Mouse (Mus musculus) brown adipose tissue, adult 24 weeks (tissue): ENCODE data around the gene Olfr318. TPM values are rescaled to one million over a fixed set of nuclear protein-coding genes. Genes with fewer than 3 reads are reported as not detected.
"Not testable (repeated sequence)": the region's sequence is repeated elsewhere in the genome, so short reads cannot be mapped to it uniquely, and the experiment has no call there.

Experiments
- H3K27ac ChIP-seq: fragments of 200-500 bp; replicated peaks from 2 replicates; pipeline ENCODE4 v1.5.1; 2012; ENCODE audit warnings: low read depth, mild to moderate bottlenecking, low read length
- H3K4me1 ChIP-seq: fragments of 200-500 bp; 2 replicates; pipeline ENCODE4 v1.6.1; 2012; ENCODE audit warnings: low read length, mixed read lengths; ENCODE audit not compliant: control insufficient read depth, insufficient read depth, insufficient read length
- H3K4me3 ChIP-seq: fragments of 200-500 bp; 2 replicates; pipeline ENCODE4 v1.5.1; 2012; ENCODE audit warnings: low read depth, mild to moderate bottlenecking, low read length, moderate library complexity; ENCODE audit not compliant: insufficient read depth
- polyA plus RNA-seq: library from polyadenylated mRNA; stranded (reverse); fragments of >200 nt; gene quantifications from 2 replicates; pipeline ENCODE4 v1.2.4, GENCODE M21; 2012; ENCODE audit not compliant: missing spikeins, insufficient read depth, insufficient read length

Olfr318 gene
- polyA plus RNA-seq, result not detected in 2 replicates

- no peak within 1 kb of the TSS for H3K4me3 ChIP-seq
- H3K4me1 ChIP-seq, result no peaks in the 10 kb centered on the region
- H3K27ac ChIP-seq, result no peak within 1 kb of the TSS
Observed at GRCm38 (mm10) chr11:58723914-58724313, at the start of gene Olfr318. Gene Olfr318 (minus strand): TSS chr11:58724014.

GRCm38 (mm10) chr11:58772888-58773287, 49.1 kb upstream of the Olfr318 start, which contains the start of gene Olfr315:
Gene Olfr315 (plus strand): TSS chr11:58773188.
- Histone ChIP-seq H3K4me3 (no peak within 1 kb of the TSS), H3K27ac (no peak within 1 kb of the TSS), H3K4me1 (no peaks in the 10 kb centered on the region)

- Histone ChIP-seq H3K27ac (no peak within 1 kb of the TSS), H3K4me1 (no peaks in the 10 kb centered on the region), H3K4me3 (no peak within 1 kb of the TSS)
Observed at GRCm38 (mm10) chr11:58752434-58752833, 28.6 kb upstream of the Olfr318 start, which contains the start of gene Olfr316. Gene Olfr316 (plus strand): TSS chr11:58752734.

- H3K4me3 ChIP-seq, H3K4me1 ChIP-seq: not testable (repeated sequence)
Observed at GRCm38 (mm10) chr11:58751096-58751495, 27.3 kb upstream of the Olfr318 start.

GRCm38 (mm10) chr11:58738792-58739262, 15.0 kb upstream of the Olfr318 start, which contains the start of gene Olfr317:
Gene Olfr317 (minus strand): TSS chr11:58739212.
- H3K4me1 ChIP-seq, result no peaks in the 10 kb centered on the region
- H3K4me3 ChIP-seq, result no peak within 1 kb of the TSS
- H3K27ac ChIP-seq, result no peak within 1 kb of the TSS

More at GRCm38 (mm10) chr11:58751096-58751495, 27.3 kb upstream of the Olfr318 start:
- not testable (repeated sequence) for H3K27ac ChIP-seq

GRCm38 (mm10) chr11:58733372-58733771, 9.6 kb upstream of the Olfr318 start:
- Histone ChIP-seq H3K4me3 (no peak overlapping the region), H3K27ac (no peak overlapping the region), H3K4me1 (no peaks in the 10 kb centered on the region)

GRCm38 (mm10) chr11:58727896-58728650, 4.3 kb upstream of the Olfr318 start:
- H3K27ac ChIP-seq, H3K4me1 ChIP-seq, H3K4me3 ChIP-seq: not testable (repeated sequence)

- H3K4me3 ChIP-seq, result no peak overlapping the region
- no peaks in the 10 kb centered on the region for H3K4me1 ChIP-seq
- no peak overlapping the region for H3K27ac ChIP-seq
Observed at GRCm38 (mm10) chr11:58719701-58720100, 4.1 kb downstream of the Olfr318 start.

- H3K27ac ChIP-seq, H3K4me1 ChIP-seq, H3K4me3 ChIP-seq: not testable (repeated sequence)
Observed at GRCm38 (mm10) chr11:58717723-58718122, 6.1 kb downstream of the Olfr318 start.

GRCm38 (mm10) chr11:58709086-58709485, 14.7 kb downstream of the Olfr318 start:
- Histone ChIP-seq H3K4me3 (no peak overlapping the region), H3K4me1 (no peaks in the 10 kb centered on the region), H3K27ac (no peak overlapping the region)

GRCm38 (mm10) chr11:58698862-58699261, 25.0 kb downstream of the Olfr318 start, which contains the start of gene Olfr319:
Gene Olfr319 (plus strand): TSS chr11:58699162.
- Histone ChIP-seq H3K27ac (no peak within 1 kb of the TSS), H3K4me3 (no peak within 1 kb of the TSS), H3K4me1 (no peaks in the 10 kb centered on the region)

- Histone ChIP-seq H3K27ac (no peak within 1 kb of the TSS), H3K4me3 (no peak within 1 kb of the TSS), H3K4me1 (no peaks in the 10 kb centered on the region)
Observed at GRCm38 (mm10) chr11:58680799-58681198, 43.0 kb downstream of the Olfr318 start, which contains the start of gene Olfr320. Gene Olfr320 (plus strand): TSS chr11:58681099.

GRCm38 (mm10) chr11:58671825-58672224, 52.0 kb downstream of the Olfr318 start:
- Histone ChIP-seq H3K4me1 (no peaks in the 10 kb centered on the region), H3K4me3 (no peak overlapping the region), H3K27ac (no peak overlapping the region)

GRCm38 (mm10) chr11:58669252-58669651, 54.6 kb downstream of the Olfr318 start:
- no peak overlapping the region for H3K27ac ChIP-seq
- no peak overlapping the region for H3K4me3 ChIP-seq
- H3K4me1 ChIP-seq, result no peaks in the 10 kb centered on the region
